Mouse (Mus musculus): Measurements from ENCODE around the gene Gldn.
A peak's percentile ranks its signal among the peaks of the same experiment; 100 is the strongest.

Gldn gene

DNA sequence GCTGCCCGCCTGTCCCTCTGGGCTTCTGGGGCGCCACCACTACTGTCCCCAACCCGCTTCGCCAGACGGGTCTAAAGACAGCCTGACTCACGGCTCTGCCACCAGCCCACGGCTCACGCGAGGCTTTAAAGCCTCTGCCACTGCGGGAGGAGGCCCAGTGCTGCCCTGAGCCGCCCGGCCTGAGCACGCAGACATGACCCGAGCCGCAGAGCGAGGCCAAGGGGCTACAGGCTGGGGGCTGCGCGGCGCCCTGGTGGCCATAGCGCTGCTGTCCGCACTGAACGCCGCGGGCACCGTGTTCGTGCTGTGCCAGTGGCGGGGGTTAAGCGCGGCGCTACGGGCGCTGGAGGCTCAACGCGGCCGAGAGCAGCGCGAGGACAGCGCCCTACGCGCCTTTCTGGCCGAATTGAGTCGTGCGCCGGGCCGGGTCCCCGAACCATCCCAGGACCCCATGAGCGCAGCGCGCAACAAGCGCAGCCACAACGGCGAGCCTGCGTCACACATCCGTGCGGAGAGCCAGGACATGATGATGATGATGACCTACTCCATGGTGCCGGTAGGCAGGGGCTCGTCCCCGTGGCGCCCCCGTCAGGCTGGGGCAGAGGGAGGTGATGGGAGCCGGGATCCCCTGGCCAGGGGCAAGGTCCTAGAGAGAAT is at the start of gene Gldn:
Gldn (plus strand) TSS at position 156 of the 657 bp plus-strand sequence.
- peak; percentile 14 for DNase-seq (ENCODE audit: low read depth, low spot score)

DNA sequence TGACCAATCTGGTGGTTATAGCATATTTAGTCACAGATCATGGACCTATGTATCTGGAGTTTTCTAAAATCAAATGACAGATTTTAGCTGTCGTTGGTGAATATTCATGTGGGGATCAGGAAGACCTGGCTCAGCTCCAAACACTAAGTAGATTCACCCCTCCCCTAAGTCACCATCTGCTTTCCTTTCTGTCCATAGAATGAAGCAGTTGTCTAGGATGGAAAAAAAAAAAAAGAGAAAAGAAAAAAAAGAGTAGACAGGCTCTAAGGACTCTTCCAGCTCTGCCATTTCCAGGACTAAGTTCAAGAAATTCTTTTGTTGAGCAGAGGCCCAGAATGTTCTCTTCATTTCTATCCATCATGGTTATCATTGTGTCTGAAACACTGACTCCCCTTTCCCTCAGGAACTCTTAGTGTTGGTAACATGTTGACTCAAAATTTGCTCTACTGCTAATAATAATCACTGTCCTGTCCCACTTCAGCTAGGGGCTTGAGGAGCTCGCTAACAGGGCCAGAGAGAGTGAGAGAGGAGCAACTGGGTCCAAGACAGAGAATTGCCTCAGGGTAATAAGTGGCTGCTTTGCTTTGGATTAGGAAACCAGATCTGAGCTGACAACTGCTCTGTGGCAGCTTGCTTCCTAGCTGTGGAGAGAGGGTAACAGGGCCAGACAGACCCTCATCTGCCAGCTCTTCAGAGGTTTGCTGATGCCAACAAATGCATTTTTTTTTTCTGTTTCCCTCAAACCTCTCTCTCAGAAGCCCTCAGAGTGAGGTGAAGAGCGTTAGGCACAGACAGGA is 41.2 kb upstream of the Gldn start:
- peak; percentile 18 for DNase-seq (ENCODE audit: low read depth, low spot score)

GRCm38 (mm10) chr9:54264754-54265153 is 21.5 kb upstream of the Gldn start:
- no peak for DNase-seq (ENCODE audit: low read depth, low spot score)

DNA sequence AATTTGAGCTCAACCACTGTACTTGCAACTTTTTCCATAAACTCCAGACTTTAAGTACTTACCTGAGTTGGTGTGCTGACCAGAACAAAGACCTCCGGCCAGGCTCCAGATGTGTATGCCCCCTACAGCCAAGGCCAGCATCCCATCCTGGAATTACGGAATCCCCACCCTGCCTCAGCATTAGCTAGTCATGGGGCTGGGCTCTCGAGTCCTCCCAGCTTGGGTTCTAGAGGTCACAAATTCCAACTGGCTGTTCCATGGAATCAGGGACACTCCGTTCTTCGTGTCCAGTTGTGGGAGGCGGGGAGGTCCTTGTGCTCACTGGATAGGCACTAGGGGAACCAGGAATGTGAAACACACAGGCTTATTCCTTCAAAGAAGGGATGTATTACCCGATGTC is 18.3 kb upstream of the Gldn start, which contains the start of gene Cyp19a1:
Cyp19a1 (minus strand) TSS at position 101 of the 400 bp plus-strand sequence.
- DNase-seq (ENCODE audit: low read depth, low spot score): no peak

DNA sequence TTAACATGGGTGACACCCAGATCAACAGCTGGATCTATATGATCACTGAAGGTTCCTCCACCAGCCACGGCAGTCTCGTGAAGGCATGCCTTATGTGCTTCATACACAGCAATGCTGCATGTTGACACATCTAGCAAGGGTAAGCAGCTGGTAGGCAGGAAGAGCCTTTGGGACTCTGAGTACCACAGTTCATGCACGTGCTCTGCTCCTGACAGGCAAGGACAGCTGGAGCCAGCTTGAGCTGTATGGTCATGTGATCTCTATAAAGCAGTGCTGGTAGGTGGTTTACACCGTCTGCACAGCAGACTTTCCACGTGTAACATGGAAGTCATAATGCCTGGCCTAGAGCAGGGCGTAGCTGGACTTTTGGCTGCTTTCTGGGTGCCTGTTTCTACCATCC is 16.3 kb upstream of the Gldn start:
- no peak for DNase-seq (ENCODE audit: low read depth, low spot score)

DNA sequence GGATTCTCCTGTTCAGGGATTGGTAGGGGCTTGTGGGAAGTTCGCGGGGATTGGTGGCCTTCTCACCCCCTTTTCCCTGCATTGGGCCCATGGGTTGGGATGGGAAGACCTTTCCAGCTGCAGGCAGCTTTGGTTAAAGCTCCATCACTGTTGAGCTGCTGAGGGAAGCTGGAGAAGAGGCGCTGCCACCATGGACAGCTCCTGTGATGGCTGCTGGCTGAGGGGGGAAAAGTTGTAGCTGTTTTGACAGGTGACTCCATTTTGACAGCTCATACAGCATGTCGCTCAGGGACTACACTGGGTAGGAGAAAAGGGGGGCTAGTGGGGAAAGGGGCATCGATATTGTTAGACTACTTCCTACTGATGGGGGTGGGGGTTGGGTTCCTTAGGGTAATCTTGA is 15.4 kb upstream of the Gldn start:
- no peak for DNase-seq (ENCODE audit: low read depth, low spot score)

DNA sequence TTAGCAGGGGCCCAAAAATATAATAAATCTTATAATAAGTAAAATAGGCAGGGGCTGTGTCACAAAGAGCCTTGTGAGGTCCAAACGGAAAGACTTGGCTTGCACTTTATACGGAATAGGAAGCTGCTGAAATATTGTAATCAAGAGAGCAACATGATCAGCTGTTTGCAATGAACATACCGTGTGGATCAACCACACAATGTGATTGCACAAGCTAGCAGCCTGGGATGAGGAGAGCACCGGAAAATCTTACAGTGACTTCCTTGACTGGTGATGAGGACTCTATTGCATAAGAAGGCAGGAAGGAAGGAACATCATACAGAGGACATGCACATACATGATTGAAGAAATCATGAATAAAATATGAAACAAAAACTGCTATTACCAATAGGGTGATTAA is 11.0 kb upstream of the Gldn start:
- DNase-seq (ENCODE audit: low read depth, low spot score): no peak

DNA sequence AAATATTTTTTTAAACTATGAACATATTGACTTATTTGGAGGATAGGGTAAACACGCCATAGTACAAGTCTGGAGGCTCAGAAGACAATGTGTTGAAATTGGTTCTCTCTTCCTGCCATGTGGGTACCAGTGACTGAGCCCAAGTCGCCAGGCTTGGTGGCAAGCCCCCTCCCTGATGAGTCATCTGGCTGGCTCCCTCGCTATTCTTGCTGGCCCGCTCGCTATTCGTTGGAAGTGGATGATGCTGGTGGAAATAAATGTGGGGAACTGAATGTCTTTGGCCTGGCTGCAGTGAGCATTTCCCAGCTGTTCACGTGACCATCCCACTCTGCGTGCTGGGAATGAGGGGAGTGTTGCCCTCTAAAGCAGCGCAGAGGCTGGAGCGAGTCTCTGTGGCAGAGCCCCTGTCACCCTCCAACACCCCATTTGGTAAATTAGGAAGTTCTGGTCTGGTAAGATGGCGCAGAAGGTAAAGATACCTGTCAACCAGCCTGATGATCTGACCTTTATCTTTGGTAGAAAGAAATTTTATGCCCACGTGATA is 7.2 kb upstream of the Gldn start:
- DNase-seq (ENCODE audit: low read depth, low spot score): no peak

DNA sequence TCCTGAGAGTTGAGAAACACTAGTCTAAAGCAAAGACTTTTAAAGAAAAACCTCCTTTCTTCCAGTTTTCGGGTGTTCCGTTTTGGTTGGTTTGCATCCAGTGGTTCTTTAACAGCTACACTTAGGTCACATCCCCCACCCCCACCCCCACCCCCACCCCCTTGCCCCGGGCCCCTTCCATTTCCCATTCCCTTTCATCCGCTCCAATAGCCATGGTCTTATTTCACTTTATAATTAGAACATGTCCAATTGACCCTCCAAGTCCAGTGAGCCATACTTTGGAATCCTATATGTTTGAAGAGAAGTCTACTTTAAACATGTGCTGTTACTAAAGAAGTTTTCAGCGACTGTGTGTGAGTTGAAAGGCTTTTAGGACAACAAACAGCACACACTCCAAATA is 1.5 kb downstream of the Gldn start:
- no peak for DNase-seq (ENCODE audit: low read depth, low spot score)

DNA sequence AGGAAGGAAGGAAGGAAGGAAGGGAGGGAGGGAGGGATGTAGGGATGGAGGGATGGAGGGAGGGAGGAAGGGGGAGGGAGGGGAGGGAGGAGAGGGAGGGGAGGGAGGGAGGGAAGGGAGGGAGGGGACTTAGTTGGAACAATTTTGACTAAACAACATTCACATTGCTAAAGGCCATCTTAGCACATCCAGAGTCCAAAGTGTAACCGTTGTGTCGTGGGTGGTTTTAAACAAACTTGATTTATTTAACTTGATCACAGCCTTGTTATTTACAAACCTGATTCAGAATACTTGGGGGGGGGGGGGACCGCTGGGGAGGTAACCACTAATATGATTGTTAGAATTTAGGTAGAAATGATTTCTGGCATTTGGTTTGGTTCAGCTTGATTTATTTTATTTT is 13.1 kb downstream of the Gldn start:
- no peak for DNase-seq (ENCODE audit: low read depth, low spot score)

DNA sequence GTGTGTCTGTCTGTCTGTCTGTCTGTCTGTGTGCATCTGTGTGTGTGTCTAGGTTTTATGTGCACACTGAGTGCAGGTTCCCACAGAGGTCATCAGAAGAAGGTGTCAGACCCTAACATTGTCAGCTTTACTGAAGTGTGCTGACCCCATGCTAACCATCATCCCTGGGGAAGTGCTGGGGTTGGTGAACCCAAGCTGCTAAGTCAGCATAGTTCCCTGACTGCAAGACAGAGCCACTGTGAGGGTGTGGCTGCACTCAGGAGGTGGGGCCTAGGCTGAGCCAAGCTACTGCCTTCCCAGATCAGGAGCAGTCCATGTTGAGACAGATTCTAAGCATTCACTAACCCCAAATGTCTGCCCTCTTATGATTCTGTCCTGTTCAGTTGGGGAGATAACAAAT is 13.5 kb downstream of the Gldn start:
- DNase-seq (ENCODE audit: low read depth, low spot score): no peak

GRCm38 (mm10) chr9:54301255-54301654 is 15.0 kb downstream of the Gldn start:
- DNase-seq (ENCODE audit: low read depth, low spot score): peak; percentile 72

- DNase-seq (ENCODE audit: low read depth, low spot score): no peak
Measured at GRCm38 (mm10) chr9:54308209-54308608, 21.9 kb downstream of the Gldn start.

DNA sequence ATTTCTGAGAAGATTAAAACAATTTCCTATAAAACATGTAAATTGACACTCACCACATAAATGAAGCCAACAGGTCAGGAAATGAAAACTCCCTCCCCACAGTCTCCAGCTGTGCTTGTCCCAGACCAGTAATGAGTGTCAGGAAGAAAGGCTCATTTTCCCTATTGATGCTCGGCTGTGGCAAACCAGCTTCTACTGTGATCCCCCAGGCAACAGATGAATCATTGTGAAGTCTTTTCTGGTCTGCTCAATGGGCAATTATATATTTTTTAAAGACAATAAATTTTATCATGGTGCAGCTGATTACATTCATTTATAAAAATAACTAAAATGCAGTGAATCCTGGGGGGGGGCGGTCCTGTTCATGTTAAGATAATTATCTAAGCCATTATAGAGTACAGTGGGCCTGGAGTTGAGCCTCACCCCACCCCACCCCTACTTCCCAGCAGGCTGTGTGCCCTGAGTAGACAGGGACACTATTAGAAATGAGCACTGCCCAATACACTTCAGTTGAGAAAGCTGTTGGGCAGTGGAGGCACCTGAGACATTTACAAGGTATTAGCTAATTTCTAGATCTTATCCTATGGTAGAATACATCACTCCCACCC is 22.6 kb downstream of the Gldn start:
- peak; percentile 14 for DNase-seq (ENCODE audit: low read depth, low spot score)

GRCm38 (mm10) chr9:54316363-54316762 is 30.1 kb downstream of the Gldn start:
- peak; percentile 40 for DNase-seq (ENCODE audit: low read depth, low spot score)

DNA sequence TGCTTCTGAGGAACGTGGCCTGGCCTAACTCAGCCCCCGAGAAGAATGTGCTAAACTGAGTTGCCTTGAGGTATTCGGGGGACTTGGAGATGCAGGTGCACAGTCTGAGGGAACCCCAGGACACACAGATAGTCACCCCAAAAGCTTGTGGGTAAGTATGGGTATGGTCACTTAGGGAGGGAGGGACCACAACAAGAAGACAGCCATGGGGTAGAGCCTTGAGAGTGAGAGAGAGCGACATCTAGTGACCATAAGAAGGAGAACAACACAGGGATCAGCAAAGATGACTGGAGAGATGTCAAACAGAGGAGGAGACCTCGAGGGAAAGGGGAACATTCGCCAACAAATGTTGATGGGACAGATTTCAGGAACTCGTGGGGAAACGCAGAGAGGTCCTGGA is 37.2 kb downstream of the Gldn start:
- peak; percentile 45 for DNase-seq (ENCODE audit: low read depth, low spot score)

GRCm38 (mm10) chr9:54329201-54329600 is 42.9 kb downstream of the Gldn start:
- DNase-seq (ENCODE audit: low read depth, low spot score): no peak

DNA sequence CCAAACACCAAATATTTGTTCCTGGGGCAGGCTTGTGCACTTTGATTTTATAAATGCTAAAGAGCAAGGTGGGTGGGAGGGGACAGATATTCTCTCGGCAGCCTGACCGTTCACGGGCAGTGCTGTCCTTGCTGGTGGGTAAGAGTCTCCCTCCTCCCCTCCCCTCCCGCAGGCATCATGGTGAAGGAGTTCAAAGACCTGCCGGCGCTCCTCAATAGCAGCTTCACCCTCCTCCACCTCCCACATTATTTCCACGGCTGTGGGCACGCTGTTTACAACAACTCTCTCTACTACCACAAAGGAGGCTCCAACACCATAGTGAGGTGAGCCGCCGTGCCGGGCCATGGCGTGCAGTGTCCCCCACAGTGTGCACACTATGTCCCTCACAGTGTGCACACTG is 49.3 kb downstream of the Gldn start:
- no peak for DNase-seq (ENCODE audit: low read depth, low spot score)

DNA sequence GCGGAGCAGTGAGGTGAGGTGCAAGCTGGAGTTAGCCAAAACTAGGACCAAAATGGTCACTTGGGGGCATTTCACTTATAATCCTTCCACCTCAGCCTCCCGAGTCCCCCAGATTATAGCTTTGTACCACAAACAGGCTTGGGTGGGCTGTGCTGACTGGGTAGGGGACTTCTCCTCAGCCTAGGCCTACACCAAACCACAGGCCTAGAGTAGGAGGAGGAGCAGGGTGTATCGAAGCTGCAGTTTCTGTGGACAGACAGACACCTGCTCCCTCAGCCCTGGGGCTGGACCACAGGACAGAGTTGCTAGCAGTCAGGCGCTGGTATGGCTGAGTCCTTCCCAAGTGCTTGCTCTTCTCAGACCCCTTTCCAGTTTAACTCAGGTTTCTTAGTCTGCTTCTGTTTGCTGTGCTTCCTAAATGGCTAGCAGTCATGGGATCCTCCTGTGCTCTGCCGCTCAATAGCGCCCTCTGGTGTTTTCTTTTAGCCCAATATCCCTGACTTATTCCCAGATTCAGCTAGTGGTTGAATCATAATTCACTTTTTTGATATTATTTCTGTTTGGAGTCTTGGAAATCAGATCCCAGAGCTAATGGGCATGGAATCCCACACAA is 50.4 kb downstream of the Gldn start:
- DNase-seq (ENCODE audit: low read depth, low spot score): peak; percentile 81

DNA sequence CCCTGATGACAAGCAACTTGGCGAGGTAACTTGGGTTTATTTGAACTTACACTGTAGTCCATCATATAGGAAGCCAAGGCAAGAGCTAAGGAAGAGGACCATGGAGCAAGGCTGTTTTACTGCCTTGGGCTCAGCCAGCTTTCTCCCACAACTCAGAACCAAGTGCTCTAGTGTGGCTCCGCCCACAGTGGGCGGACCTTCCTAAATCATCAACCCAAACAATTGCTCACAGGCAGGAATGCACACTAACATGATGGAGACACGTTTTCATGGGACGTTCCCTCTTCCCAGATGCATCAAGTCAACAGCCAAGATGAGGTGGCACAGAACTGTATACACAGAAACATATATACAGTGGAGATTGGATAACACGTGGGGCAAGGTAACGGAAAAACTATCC is 55.7 kb downstream of the Gldn start:
- DNase-seq (ENCODE audit: low read depth, low spot score): no peak

- DNase-seq (ENCODE audit: low read depth, low spot score): no peak
Measured at GRCm38 (mm10) chr9:54356756-54357155, 70.5 kb downstream of the Gldn start.
